Mouse (Mus musculus) urinary bladder, postnatal 4 days (tissue): ENCODE measurements around the gene Slc12a1.
A peak's percentile ranks its signal among the peaks of the same experiment; 100 is the strongest.

Experiments used
- DNase-seq, 2 experiments: peaks; one replicate each; pipeline ENCODE4 v3.0.0; 2021 to 2022; ENCODE audit warnings: low spot score in 2 of 2

Slc12a1 gene

GRCm38 (mm10) chr2:125208894-125209596 is 56.7 kb downstream of the Slc12a1 start:
- no peak for DNase-seq

GRCm38 (mm10) chr2:125211831-125212510 is 59.7 kb downstream of the Slc12a1 start:
- DNase-seq, result no peak

GRCm38 (mm10) chr2:125214592-125214991 is 62.3 kb downstream of the Slc12a1 start:
- peak in 1 of 2 experiments; percentile 70 for DNase-seq

DNA sequence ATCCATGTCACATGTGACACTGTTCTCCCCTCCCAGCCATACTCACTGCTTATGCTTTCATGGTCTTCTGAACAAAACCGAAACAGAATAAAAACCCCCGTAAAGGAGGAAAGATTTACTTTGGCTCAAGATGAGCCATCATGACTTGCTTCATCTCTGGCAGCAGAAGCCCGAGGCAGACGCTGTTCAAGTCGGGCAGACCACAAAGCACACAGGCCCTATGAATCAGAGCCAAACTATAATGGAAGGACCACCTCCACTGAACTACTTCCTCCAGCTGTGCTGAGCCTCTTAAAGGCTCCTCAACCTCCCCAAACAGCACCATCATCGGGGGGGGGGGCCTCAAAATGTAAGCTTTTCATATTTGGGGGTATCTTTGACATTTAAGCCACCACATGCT is 65.0 kb downstream of the Slc12a1 start:
- DNase-seq, result no peak

DNA sequence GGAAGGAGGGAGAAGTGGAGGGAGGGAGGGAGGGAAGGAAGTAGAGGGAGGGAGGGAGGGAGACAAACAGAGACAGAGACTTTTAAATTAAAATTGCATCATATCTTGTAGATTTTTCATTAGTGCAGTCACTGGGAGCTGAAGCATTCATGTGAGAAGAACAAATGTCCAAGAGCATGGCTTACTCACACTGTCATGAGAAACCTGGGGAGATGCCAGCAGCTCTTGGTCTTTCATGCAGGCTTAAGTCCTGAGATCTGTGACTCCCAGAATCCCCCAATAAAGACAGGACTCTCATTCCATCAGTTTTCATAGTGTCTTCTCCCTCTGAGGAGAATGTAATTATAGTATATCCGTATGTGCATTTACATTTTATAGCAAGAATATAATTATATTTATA is 66.3 kb downstream of the Slc12a1 start:
- DNase-seq, result no peak

GRCm38 (mm10) chr2:125219268-125219667 is 67.0 kb downstream of the Slc12a1 start:
- DNase-seq, result no peak

DNA sequence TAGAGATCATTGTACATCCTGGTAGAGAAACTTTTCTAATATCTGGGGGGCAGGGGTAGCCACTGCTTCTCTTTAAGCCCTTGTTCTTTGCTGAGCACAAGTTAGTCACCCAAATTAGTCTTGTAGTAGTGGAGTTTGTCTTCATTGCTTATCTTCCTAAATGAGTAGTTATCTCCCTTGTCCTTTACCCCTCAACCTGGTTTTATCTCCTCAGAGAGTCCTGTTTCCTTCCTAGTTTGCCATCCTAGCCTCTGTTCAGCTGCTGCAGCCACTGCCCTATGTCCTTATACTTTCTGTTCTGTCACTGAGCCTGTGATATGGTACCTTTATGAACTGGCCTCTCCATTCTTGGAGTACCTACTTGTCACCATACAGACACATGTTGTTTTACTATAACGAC is 69.4 kb downstream of the Slc12a1 start:
- DNase-seq, result no peak

DNA sequence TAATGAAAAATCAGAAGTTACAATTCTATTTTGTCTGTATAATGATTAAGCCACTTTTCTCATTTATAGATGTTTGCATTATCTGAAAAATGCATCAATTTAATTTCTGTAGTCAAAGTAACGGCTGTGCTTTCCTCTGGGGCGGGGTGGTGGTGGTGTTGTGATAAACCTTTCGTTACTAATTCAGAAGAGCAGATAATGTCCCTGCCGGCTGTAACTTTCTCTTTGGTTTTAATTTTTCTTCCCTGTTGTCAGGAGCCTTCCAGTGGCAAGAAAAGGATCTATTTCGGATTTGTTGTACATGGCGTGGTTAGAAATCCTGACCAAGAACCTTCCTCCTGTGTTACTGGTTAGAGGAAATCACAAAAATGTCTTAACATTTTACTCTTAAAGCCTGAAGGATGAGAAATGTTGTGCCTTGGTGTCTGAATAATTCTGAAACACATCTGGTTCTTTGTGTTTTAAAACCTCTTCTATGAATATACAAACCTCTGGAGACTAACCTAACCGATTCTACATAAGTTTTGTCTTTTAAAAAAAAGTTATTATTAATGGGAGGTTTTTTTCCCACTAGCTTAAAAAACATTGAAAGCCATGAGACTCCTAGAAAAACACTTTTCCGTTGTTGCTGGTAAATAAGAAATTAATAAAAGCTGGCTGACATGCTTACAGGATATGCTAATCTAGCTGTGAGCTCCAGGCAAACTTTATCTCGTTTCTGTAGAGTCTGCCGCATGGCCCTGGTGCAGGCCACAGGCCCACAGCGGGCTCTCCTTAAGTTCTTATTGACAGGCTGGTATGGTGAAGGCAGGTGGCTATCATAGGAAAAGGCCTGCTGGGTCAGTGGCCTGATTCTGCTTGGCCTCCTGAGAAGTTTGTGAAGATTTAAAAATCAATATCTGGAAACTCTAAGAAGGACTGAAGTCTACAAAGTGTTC is 76.4 kb downstream of the Slc12a1 start:
- no peak for DNase-seq

- no peak for DNase-seq
Measured at GRCm38 (mm10) chr2:125232183-125232582, 79.9 kb downstream of the Slc12a1 start.

DNA sequence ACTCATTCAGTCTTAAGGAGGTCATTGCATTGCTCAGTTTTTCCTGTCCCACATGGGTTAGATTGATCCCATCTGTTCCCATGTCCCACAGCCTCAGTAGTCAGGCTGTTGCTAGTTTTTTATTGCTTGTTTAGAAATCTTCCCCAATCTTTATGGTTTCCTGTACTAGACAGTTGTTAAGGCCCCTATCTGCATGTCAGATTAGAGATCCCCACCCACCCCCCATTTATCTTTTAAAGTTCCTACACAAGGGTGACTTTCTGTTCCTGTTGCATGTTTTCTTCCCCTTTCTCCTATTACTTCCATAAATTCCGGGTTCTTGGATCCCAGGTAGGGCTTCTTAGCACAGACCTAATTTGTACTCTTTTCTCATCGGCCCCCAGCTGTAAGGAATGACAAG is 81.2 kb downstream of the Slc12a1 start:
- no peak for DNase-seq

GRCm38 (mm10) chr2:125234049-125234448 is 81.7 kb downstream of the Slc12a1 start:
- no peak for DNase-seq

DNA sequence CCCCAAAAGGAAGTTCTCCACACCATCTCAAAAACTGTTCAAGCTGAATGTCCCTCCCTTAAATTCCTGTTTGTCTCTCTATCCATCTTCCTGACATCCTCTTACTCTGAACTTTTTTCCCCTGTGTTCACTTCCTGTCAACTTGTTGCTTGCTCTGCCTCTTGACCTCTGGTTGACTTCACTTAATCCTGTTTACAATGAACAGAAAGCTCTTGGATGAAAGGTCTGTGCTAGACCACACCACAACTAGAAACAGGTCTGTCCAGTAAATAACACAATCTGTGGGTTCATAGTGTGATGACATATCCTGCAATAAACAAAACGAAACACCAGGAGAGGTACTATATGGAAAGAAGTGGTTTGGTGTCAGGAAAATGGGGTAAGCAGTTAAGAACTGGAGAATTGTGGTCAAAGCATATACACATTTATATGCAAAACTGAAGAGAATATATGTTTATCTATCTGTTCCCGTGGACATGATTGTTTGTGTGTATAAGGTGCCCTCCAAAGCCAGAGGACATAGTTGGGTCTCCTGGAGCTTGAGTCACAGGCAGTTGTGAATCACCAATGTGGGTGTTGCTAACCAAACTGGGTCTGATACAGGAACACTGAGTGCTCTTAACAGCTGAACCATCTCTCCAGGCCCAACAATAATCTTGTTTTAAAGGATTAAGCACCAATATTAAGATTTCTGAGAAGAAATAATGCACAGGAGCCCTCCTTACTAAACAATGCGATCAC is 93.4 kb downstream of the Slc12a1 start:
- no peak for DNase-seq

GRCm38 (mm10) chr2:125246669-125247068 is 94.4 kb downstream of the Slc12a1 start:
- DNase-seq, result no peak

DNA sequence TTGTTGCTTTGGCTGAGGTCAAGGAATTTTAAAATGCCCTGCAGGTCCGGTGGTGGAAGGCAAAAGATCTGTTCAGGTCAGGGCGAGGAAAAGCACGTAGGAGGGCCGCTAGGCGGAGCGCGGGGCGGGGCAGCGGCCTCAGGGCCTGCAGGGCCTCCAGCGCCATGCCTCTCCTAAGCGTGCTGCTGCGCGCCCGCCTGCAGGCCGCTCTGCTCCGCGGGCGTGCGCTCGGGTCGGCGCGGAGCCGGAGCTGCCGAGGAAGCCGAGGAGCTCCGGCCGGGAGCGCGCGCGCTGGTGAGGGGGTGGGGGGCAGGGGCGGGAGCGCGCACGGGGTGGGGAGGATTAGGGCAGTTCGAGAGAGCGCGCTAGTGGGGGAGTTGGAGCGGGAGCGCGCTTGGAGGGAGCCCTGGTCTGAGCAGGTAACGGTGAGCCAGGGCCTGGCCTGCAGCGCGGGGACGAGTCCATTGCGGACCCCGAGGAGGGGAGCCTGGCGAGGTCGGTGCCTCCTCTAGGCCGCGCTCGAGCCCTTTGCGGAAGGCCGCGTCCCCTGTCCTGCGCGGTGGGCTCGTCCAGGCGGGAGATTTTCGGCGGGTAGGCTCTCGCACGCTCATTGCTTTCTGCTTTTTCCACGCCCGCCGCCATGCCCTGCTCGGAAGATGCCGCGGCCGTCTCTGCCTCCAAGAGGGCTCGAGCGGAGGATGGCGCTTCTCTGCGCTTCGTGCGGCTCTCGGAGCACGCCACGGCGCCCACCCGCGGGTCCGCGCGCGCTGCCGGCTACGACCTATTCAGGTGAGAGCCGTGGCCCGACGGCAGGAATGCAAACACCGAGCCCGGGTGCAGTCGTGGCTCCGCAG is 95.0 kb downstream of the Slc12a1 start, which contains the start of gene Dut:
TSS of gene Dut (plus strand) at position 83 of the 854 bp plus-strand sequence.
- peak; percentile 92 to 93 for DNase-seq

- DNase-seq, result no peak
Measured at GRCm38 (mm10) chr2:125247962-125248235, 95.6 kb downstream of the Slc12a1 start.

GRCm38 (mm10) chr2:125248256-125248655 is 96.0 kb downstream of the Slc12a1 start:
- DNase-seq, result no peak

DNA sequence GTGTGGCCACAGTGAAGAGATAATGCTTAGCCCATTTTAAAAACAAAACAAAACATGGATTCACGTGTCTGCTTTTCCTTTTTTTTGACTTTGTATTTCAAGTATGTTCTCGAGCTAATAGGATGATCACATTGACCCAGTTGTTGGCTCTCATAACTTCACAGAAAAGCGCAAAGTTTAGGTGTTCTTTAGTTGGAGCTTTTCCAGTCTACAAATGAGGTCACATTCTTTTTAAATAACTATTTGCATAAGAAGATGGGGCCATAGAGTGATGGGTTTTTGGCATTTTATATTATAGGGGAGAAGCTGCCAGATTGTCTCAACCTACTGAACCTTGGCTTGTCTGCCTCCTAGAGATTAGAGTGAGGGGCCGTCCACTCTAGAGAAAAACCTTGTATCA is 97.0 kb downstream of the Slc12a1 start:
- no peak for DNase-seq

DNA sequence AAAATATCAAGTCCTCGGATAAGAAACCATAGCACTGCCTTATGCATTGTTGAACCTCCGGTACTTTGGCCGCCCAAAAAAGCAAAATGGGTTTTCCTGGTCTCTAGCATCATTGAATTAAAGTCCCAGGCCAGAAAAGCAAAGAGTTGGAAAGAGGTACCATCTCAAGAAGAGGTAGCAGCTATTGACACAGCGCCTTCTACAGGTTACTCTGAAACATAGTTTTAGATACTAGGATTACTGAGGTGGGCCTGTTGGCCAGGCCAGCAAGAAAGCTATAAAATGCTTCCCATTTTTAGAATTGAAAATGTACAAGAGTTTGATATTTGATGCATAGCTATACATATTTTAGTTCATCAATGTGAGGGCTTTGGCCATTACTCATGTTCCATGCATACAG is 97.6 kb downstream of the Slc12a1 start:
- DNase-seq, result no peak

DNA sequence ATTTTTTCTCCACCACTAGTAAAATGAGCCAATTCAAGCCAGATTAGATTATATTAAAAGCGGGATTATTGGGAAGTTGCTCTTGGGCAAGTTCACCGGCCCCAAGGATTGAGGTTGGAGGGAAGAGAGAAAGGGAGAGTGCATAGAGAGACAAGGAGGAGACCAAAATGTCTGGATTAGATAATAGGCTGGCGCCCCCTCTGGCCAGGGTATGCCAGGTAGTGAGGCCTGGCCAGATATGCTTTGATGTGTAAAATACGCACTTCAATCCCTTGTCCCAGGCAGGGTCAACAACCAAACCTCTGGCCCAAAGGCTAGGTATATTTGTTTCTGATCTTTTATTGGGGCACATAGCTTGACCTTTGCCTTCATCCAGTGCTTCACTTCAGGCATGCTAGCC is 99.5 kb downstream of the Slc12a1 start:
- DNase-seq, result no peak

GRCm38 (mm10) chr2:125252275-125252674 is 100.0 kb downstream of the Slc12a1 start:
- DNase-seq, result no peak

DNA sequence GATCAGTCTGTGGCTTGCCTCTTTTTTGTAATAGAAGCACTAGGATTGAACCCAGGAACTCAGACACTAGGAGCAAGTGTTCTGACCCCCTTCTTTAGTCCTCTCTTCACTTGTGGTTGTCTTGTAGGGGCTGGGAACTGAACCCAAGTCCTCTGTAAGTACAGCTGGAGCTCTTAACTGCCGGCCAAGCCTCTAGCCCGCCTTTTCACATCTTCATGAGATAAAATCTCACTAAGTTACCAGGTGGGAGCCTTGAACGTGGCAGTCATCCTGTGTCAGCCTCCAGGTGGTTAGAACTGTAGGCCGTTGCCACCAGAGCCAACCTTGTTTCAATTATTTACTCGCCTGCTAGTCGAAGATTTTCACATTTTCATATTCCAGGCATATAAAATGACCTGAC is 101.4 kb downstream of the Slc12a1 start:
- DNase-seq, result no peak
